Mouse (Mus musculus) liver, adult (tissue): ENCODE results near the gene Acot11.

ENCODE experiments used
- GATA4 ChIP-seq: IDR thresholded peaks from 2 replicates; pipeline ENCODE4 v1.6.1; 2014; ENCODE audit warnings: mild to moderate bottlenecking, low read length; ENCODE audit not compliant: insufficient replicate concordance

The Acot11 gene

DNA sequence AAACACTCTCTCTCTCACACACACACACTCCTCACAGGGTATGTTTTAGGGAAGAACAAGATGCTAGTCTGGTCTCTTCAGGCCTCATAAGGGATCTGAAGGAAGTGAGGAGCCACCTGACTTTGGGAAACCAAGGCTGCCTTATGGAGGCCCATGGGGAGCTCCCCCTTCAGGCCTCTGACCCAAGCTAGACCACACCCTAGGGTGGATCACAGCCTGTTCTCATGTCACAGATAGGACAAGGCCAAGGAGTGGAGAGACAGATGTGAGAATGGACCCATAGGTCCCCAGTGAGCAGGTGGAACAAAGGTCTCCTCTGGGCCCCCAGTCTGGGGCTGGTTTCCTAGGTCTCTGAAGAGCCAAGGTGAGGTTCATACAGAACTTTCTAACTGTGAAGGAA lies 12.5 kb downstream of the Acot11 start:
- TF ChIP-seq GATA4: no peak

DNA sequence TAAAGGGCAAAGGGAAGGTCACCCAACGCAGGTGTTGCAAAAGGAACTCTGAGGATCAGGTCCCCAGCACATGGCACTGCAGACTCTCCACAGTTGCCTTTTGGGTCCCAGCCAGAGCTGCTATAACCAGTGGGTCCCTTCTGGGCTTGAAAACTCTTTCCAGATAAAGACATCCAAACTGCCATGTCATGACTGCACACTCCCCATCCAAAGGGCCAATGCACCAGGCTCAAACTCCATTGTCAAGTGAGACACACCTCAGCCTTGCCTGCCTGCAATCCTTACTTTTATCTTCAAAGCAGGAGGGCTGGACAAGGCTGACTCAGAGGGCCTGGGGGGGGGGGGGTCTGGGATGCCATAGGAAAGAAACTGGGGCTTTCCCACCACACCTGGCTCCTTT lies 13.9 kb downstream of the Acot11 start:
- no peak for TF ChIP-seq GATA4

DNA sequence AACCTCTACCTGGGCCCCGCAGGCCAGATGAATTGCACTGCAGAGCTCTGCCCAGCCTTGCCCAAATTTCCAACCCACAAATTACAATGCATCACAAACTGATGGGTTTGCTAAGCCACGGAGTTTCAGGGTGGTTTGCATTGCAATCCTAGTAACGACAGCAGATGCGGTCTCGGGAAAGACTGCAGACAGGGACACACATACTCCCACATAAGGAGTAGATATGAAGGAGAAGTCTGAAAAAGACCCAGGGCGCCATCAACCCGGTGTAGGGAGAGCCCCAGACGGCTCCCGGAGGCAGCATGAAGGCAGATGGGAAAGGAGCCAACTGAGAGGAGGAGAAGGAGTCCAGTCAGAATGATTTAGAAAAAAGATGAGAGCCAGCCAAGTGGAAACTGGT lies 15.1 kb downstream of the Acot11 start:
- no peak for TF ChIP-seq GATA4

DNA sequence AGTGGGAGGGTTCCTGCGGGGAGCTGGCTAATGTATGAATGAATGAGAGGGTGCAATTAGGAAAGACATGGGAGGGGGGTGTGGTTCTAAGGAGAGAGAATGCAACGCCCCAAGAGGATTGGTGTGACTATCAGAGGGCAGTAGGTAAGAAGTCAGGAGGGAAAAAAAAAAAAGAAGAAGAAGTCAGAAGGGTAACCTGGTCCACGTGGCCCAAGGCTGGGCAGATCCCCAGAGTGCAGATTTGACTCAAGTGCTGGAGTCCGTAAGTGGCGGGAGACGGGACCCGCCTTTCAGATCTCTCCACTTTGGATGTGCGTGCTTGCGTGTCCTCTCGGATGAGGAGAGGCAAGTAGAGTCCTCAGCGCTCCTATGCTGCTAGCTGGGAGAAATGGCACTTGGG lies 16.2 kb downstream of the Acot11 start:
- TF ChIP-seq GATA4: no peak

DNA sequence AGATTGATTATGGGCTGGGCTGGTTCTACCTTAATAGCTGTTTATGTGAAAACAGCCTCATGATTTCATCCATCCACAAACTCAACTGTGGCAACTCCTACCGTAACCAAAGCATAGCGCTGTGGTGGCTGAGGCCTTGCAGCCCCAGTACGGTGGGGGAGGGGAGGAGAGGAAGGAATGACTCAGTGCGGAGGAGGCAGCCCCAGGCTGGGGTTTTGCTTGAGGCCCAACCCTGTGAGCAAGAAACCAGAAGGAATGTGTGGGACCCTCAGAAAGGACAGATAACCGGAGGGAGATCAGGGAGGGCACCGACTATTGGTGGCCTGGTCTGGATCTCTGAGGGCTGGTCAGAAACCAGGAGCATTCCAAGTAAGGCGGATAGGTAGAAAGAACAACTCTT lies 17.0 kb downstream of the Acot11 start:
- TF ChIP-seq GATA4: no peak

DNA sequence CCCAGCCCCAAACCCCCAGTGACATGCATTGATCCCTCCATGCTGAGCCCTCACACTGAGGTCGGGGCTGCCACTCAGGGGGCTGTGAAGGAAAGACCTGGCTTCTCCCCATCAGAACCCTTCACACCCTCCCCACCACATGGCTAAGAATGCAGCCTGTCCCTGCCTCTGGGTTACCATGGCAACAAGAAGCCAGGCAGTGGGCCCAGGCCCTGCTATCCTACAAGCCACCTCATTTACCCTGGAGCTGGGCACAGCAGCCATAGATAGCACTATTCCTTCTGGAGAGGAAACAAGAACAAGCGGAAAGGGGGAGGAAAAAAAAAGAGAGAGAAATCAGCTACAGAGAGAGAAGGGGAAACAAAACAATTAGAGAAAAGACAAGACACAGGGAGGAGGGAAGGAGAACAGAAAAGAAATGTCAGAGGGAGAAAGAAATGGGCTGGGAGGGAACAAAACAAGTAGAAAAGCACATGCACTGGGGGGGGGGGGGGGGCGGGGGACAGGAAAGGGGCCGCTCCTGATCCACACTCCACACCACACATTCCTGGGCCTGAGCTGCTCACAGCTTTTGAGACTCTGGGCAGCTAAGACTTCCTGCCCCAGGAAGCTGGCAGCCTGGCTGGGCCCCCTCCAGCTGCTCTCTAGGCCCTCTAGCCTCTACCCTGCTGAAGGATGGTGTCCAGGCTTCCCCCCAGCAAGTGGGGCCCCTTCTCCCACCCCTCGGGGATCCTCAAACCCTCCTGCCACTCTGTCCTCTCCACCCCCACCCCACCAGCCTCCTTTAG lies 18.9 kb downstream of the Acot11 start:
- TF ChIP-seq GATA4: no peak

DNA sequence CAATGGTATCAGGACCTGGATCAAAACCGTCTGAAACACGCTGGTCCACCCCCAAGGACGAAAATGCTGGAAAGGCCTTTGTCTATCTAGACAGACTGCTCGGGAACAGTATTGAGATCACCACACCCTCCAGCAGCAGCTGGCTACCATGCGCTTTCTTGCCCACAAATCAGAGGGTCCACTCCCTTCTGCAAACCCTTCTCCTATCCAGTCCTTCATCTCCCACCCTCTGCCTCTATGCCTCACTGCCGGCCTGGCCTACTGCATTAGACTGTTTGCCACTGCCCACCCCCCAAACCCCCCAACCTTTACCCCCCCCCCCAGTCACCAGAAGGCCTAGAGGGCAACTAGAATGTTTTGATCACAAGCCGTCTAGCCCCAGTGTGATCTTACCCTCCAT lies 19.5 kb downstream of the Acot11 start:
- no peak for TF ChIP-seq GATA4

DNA sequence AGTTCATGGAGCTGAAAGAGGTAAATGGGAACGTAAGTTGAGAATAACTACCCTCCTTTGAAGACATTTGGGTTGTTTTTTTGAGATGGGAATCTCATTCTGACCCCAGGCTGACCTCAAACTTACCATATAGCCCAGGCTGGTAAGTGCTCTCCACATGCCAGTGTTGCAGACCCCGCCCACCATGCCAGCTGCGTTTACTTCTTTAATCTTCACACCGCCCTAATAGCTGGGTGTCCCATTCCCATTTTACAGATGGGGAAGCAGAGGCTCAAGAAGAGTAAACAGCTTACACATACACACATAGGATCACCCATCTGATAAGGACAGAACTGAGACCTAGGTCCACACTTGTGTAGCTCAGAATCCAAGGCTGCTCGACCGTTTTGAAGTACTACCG lies 20.0 kb downstream of the Acot11 start:
- TF ChIP-seq GATA4: no peak

DNA sequence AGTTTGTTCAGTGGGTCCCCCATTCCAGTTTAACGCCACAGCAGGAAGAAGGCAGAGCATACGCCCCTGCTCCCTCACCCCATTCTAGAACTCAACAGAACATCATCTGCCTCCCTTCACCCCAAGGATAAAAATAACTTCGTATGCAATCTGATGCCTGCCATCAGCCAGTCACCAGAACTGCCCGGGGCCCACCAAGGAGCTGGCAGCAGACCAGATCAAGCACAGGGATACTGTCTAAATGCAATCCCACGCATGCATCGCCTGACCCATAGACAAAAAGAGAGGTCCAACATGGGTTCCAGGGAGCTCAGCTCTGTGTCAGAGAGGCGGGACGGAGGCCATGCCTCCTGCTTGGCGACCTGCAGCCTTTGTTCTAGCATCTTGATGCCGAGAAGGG lies 21.7 kb downstream of the Acot11 start:
- TF ChIP-seq GATA4: no peak

DNA sequence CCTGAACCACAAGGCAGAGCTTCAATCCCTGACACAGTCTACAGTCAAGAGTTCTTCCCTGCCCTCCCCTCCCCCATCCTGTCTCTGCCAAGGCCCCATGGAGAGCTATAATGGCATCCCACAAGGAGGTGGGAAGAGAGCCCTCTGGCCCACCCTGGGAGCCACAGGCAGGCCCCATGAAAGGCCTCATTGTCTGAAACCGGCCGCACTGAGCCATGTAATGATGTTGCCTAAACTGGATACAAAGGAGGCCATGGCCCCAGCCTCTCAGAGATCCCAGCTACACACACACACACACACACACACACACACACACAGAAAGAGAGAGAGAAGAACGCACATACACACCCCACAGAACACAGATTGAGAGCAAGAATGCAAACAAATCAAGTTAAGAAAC lies 24.8 kb downstream of the Acot11 start:
- no peak for TF ChIP-seq GATA4

DNA sequence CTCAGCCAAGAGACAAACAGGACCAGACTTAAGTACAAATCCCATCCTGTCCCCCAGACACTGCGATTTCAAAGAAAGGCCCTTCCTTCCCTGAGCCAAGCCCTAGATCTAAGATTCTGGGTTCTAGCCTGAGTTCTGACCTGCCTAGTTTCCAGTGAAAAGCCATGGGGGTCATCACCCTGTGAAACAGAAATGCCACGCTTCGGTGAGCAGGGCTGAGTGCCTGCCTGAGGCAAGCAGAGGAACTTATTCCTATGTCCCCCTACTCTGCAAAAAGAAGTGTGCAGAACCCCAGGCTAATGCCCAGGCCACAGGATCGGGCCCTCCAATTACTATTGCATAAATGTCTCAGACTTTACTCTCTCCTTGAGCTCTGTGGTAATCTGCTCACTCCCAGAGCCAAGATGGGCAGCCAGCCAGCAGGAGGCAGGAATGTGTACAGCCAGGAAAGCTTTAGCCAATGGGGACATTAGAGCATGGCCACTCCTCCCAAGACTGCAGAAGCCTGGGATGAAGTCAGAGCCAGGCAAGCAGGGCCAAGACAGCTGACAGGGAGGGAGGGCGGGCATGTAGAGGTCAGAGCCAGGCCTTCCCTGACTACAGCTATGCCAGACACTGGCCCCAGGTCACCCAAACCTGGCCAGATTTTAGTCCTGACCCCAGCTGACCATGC lies 26.5 kb downstream of the Acot11 start:
- no peak for TF ChIP-seq GATA4

DNA sequence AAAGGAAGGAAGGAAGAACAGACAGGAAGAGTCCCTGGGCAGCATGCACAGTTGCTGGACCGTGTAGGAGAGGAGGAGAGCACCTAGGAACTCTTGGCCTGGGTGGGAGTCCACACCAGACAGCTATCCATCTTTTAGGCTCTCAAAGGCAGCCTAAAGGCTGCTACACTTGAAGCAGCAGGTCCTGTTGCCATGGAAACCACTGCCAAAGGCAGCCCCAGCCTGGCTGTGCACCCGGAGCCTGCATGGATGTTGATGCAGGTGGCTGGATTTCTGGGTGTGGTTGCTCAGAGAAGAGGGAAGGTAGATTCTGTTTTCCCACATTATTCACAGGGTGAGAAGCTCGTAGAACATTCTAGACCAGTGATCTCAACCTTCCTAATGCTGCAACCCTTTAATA lies 27.8 kb downstream of the Acot11 start:
- TF ChIP-seq GATA4: no peak

DNA sequence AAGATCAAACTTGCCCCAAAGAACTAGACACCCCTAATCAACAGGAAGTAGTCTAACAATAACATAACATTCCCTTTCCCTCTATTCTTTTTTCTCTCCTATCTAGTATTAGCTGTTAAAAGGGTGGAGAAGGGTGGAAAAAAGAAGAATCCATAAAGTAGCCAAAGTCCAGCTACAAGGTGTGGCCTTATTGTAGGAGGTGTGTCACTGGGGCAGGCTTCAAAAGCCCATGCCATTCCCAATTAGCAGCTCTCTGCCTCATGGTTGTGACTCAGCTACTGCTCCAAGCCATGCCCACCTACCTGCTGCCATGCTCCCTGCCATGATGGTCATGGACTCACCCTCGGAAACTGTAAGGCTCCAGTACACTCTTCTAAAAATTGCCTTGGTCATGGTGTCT lies 32.2 kb downstream of the Acot11 start:
- no peak for TF ChIP-seq GATA4

DNA sequence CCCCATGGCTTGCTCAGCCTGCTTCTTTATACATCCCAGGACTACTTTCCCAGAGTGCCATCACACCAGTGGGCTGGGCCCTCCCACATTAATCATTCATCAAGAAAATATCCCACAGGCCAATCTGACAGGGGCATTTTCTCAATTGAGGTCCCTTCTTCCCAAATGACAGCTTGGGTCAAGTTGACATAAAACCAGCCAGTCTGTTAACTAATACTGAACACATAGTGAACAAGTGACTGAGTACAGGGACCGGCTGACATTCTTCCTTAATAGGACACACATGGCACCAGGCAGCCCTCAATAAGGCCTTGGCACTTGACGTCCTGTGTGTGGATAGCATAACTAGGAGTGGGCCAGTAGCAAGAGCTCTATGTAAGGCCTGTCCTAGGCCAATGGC lies 35.5 kb downstream of the Acot11 start:
- TF ChIP-seq GATA4: no peak

DNA sequence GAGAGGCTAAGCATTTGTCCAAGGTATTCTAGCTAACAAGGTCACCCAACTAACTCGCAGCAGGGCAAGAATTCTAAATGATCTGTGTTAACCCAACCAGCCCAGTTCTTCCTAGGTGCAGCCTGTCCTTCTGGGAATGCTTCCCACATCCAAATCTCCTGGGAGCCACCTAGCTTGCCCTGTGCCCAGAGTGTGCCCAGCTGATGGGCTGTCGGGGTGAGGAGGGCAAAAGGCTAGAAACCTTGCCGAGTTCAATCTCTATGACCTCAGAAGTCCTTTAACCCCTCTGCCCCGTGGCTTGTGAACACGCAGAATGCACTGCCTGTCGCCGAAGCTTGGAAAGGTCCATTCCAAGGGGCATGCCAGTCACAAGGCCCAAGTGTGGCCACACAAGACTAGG lies 40.6 kb downstream of the Acot11 start:
- peak; percentile 47; the same call in 1 of the 2 replicates for TF ChIP-seq GATA4

DNA sequence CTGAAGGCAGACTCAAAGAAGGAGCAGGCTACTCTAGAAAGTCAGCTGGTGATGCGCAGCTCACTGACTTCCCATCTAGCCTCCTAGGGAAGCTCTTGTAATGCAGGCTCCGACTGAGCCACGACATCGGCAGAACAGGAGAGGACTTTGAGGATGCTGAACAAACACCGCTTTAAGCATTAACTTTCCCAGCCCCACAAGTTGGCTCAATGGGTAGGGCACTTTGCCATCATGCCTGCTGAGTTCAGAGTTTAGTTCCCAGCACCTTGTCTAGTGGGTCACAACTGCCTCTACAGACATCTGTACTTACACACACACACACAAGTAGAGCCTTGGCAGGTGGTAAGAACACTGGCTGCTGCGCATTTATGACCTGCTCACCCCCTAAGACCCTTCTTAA lies 53.1 kb downstream of the Acot11 start:
- no peak for TF ChIP-seq GATA4

DNA sequence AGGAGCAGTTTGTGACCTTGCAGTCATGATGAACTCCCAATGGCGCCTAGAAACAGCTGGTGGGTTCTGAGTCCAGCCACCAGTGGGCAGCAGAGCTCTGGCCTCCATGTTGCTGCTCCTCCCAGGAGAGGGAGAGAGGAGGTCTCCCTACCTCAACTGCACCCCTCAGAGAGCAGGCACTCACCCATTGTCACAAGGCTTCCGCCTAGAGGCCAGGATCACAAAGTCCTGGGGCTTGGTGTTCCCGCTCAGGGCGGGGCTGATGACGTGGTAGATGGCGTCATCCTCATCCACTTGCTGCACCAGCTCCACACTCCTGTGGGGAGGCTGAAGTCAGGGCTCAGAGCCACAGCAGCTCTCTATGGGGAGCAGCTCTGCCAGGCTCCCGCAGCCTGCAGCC lies 55.1 kb downstream of the Acot11 start:
- no peak for TF ChIP-seq GATA4

DNA sequence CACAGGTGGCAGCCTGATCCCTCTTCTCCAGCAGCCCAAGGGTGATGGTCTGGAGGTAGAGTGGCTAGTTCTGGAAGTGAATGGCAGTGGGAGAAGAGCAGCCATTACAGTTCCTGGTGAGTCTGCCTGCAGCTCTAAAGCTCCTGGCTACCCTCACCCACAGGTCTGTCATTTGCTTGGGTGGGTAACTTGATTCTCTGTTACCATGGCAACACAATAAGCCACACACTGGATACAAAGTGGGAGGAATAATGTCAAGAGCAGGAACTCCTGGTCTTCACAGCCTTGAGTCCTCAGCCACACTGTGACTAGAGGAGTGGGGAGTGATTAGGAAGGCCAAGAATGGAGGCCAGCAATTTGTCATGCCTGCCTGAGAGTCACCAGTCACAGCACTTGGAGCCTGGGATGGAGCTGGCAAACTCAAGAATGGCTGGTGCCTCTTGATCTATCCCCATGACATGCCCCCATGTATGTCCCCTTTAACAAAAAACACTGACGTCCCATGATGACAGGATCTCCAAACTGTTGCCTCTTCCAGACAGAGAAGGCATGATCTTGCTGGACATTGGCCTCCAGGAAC lies 57.7 kb downstream of the Acot11 start:
- no peak for TF ChIP-seq GATA4
